Mouse (Mus musculus) layer of hippocampus, adult 9-10 months (tissue): ENCODE results near the gene Peli2.

ENCODE experiments used
- DNase-seq: peaks from one replicate; pipeline ENCODE4 v3.0.0; 2022; ENCODE audit warnings: low spot score

The Peli2 gene

DNA sequence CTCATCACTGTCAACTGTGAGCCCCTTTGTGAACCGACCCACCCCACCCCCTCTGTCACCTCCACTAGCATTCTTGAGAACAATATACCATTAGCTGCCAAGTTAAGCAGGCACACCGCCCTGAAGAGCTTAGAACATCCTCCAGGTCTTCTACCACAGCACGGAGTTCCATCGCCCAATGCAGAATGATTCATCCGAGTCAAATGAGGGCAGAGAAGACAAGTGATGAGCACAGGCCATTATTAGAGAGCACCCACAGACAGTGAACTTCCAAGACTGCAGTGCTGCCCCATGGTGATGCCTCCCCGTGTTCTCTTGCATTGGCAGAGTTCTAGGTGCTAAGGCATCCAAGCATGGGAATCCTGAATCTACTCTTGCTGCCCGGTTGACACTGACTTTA, 172.9 kb downstream of the Peli2 start:
- DNase-seq, result no peak

DNA sequence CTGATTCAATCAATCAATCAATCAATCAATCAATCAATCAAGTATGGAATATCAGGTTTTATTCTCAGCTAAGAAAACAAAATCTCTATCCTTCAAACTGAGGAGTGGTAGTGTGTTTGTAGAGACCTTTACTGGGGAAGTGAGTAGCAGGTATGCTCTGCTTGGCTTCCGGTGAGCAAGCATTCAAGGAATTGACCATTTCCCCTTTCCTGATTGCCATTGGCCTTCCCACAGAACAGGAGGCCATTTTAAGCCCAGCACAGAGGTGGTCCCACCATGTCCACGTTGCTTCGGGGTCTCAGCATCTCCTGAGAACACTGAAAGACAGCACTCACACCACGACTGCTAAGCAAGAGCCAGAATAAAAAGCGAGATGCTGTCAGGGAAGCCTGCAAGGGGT, 174.8 kb downstream of the Peli2 start:
- no peak for DNase-seq

GRCm38 (mm10) chr14:48295815-48296271, 175.2 kb downstream of the Peli2 start:
- DNase-seq, result no peak

DNA sequence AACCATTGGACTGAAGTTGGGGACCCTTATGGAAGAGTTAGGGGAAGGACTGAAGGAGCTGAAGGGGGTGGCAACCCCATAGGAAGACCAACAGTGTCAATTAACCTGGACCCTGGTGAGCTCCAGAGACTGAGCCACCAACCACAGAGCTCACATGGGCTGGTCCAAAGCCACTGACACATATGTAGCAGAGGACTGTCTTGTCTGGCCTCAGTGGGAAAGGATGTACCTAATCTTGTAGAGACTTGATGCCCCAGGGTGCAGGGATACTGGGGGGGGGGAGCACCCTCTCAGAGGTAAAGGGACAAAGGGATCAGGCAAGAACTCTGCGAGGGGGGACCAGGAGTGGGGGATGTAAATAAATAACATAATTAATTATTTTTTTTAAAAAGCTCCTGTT, 176.2 kb downstream of the Peli2 start:
- DNase-seq, result no peak

DNA sequence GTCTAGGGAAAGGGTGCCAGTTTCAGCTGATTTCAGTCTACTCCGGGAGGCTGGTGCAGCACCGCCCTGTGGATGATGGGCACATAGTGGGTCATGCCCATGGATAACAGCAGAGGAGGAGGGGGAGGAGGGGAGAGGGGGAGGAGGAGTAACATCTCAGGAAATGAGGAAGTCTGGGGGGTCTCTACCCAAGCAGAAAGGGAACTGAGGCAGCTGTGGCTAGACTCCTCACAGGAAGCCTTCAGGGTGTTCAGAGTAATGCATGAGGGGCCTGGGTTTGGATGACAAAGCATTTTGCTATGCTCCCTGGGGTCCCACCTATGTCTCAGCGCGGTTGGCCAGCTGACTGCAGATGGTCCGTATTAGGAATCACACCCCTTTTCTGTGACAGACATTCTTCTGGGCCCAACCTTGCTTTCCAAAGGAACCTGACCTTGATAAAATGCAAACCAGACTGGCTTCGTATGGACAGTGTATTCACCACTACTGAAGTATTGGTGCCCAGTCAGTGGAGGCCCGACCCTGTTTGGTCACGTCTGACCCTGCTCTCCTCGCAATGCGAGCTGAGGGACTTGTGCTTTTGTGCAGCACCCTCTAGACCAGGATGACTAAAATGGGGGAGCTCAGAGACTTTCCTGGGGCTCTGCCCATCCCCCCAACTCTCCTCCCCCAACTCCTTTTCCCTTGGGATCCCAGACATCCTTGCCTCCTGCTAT, 182.0 kb downstream of the Peli2 start:
- DNase-seq, result no peak

- DNase-seq, result no peak
Measured at GRCm38 (mm10) chr14:48303235-48303634, 182.6 kb downstream of the Peli2 start.

GRCm38 (mm10) chr14:48303841-48304240, 183.2 kb downstream of the Peli2 start:
- no peak for DNase-seq

DNA sequence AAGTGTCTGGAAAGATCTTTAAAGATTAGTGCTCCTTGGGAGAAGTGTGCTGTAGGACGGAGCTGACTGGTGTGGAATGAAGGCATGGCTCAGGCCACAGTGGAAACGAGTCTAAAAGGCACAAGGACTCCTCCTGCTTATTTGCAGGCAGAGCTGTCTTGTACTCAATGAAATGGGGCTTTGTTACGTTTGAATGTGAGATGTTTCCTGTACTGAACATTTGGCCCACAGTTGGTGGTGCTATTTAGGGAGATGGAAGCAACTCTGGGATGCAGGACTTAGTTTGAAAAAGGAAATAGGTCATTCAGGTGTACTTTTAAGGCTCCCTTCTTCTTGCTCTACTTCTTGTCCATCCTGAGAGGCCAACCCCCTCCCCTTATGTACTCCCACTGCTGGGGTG, 192.6 kb downstream of the Peli2 start:
- DNase-seq, result no peak

- DNase-seq, result no peak
Measured at GRCm38 (mm10) chr14:48316396-48316795, 195.8 kb downstream of the Peli2 start.

GRCm38 (mm10) chr14:48323771-48324459, 203.3 kb downstream of the Peli2 start:
- no peak for DNase-seq

GRCm38 (mm10) chr14:48324460-48324850, 203.8 kb downstream of the Peli2 start:
- DNase-seq, result no peak

DNA sequence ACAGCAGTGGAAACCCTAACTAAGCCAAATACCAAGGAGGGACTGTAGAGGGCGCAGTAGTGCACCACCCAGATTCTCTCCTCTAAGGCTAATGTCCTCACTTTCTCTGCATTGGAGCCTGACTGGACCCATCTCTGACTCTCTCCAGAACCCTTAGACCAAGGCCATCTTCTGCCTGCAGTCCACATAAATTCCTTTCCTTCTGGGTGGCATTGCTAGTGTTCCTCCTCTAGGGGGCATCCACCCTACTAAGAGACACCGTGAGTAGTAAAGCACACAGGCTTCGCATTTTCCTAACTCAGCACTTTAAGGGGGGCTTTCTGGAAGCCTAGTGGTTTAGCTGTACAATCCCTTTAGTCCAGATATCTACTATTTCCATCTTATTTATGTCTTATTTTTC, 207.1 kb downstream of the Peli2 start:
- no peak for DNase-seq

- no peak for DNase-seq
Measured at GRCm38 (mm10) chr14:48329716-48330365, 209.2 kb downstream of the Peli2 start.
